Mouse (Mus musculus) heart, embryonic 11.5 days (tissue): ENCODE results near the gene Sumf1. TPM values are rescaled to one million over a fixed set of nuclear protein-coding genes. Genes with fewer than 3 reads are reported as not detected.

ENCODE experiments used
- ATAC-seq: fragments of 200-750 bp; cut with Nextera tagmentation; replicated peaks from 2 replicates; pipeline ENCODE4 v1.8.0; 2017; ENCODE audit warnings: moderate library complexity; ENCODE audit not compliant: insufficient number of reproducible peaks, low FRiP score, low TSS enrichment
- H3K27ac ChIP-seq: fragments of 300-500 bp; sonication (generic); 2 replicates; pipeline ENCODE4 v1.5.1; 2014; ENCODE audit warnings: mild to moderate bottlenecking, low read depth, low read length
- H3K27me3 ChIP-seq: fragments of 300-500 bp; sonication (generic); 2 replicates; pipeline ENCODE4 v1.6.1; 2014; ENCODE audit warnings: mild to moderate bottlenecking, low read length, mixed read lengths; ENCODE audit not compliant: control insufficient read depth, insufficient read depth
- H3K36me3 ChIP-seq: fragments of 300-500 bp; sonication (generic); 2 replicates; pipeline ENCODE4 v1.6.1; 2014; ENCODE audit warnings: mild to moderate bottlenecking, low read length, moderate library complexity, mixed read lengths; ENCODE audit not compliant: control insufficient read depth, insufficient read depth
- H3K4me1 ChIP-seq: fragments of 300-500 bp; sonication (generic); 2 replicates; pipeline ENCODE4 v1.6.1; 2014; ENCODE audit warnings: low read length; ENCODE audit not compliant: control insufficient read depth, insufficient read depth
- H3K4me2 ChIP-seq: fragments of 300-500 bp; sonication (generic); 2 replicates; pipeline ENCODE4 v1.6.1; 2014; ENCODE audit warnings: mild to moderate bottlenecking, moderate library complexity
- H3K4me3 ChIP-seq: fragments of 300-500 bp; sonication (generic); 2 replicates; pipeline ENCODE4 v1.5.1; 2014; ENCODE audit warnings: low read depth, low read length
- H3K9ac ChIP-seq: fragments of 300-500 bp; sonication (generic); 2 replicates; pipeline ENCODE4 v1.6.1; 2014; ENCODE audit warnings: mild to moderate bottlenecking, low read depth, low read length, moderate library complexity
- H3K9me3 ChIP-seq: fragments of 300-500 bp; sonication (generic); replicated peaks from 2 replicates; pipeline ENCODE4 v1.6.1; 2016; ENCODE audit warnings: low read length; ENCODE audit not compliant: control insufficient read depth
- WGBS: fragments of 180-500 bp; shearing (Covaris S2); extraction: QIAGEN DNeasy Blood & Tissue Kit; methylation state at CpG from one replicate; pipeline ENCODE4 v1.1.7; 2014; ENCODE audit not compliant: insufficient replicate concordance; 5-methylcytosine and 5-hydroxymethylcytosine counted together
- polyA plus RNA-seq: library from polyadenylated mRNA; unstranded; fragments of >200 nt; fragmentation: Nextera tagmentation; extraction: Ambion mirVana; gene quantifications from 2 replicates; pipeline ENCODE4 v1.2.1, GENCODE M21; 2014

Sumf1 gene
- polyA plus RNA-seq, 1 experiment from 2014 or later: 18.1 TPM

GRCm38 (mm10) chr6:108226230-108226629 lies 40.8 kb upstream of the Sumf1 start:
- Histone ChIP-seq H3K4me2 (no peak overlapping the region), H3K9me3 (no peaks in the 10 kb centered on the region), H3K4me3 (no peak overlapping the region), H3K36me3 (no peaks in the 10 kb centered on the region), H3K9ac (no peak overlapping the region), H3K4me1 (peaks cover 23% of the 10 kb centered on the region), H3K27me3 (no peaks in the 10 kb centered on the region), H3K27ac (no peak overlapping the region)
- ATAC-seq: no peak
- 72% methylated on average over 7 of the region's 7 CpGs for WGBS

GRCm38 (mm10) chr6:108225027-108225426 lies 39.6 kb upstream of the Sumf1 start:
- no peak for ATAC-seq
- H3K4me3 ChIP-seq: no peak overlapping the region
- no peaks in the 10 kb centered on the region for H3K36me3 ChIP-seq
- H3K9ac ChIP-seq: no peak overlapping the region
- no peaks in the 10 kb centered on the region for H3K9me3 ChIP-seq
- H3K27ac ChIP-seq: no peak overlapping the region
- WGBS: 87% methylated on average over 2 of the region's 2 CpGs
- no peak overlapping the region for H3K4me2 ChIP-seq
- H3K27me3 ChIP-seq: no peaks in the 10 kb centered on the region
- peaks cover 23% of the 10 kb centered on the region for H3K4me1 ChIP-seq

- ATAC-seq: no peak
Measured at GRCm38 (mm10) chr6:108224361-108224760, 39.0 kb upstream of the Sumf1 start.

GRCm38 (mm10) chr6:108222875-108223274 lies 37.5 kb upstream of the Sumf1 start:
- Histone ChIP-seq H3K27ac (no peak overlapping the region), H3K27me3 (no peaks in the 10 kb centered on the region)
- WGBS: 86% methylated on average over 5 of the region's 5 CpGs

More at GRCm38 (mm10) chr6:108224361-108224760, 39.0 kb upstream of the Sumf1 start:
- Histone ChIP-seq H3K36me3 (no peaks in the 10 kb centered on the region), H3K4me2 (no peak overlapping the region), H3K27me3 (no peaks in the 10 kb centered on the region), H3K4me3 (no peak overlapping the region), H3K27ac (no peak overlapping the region), H3K9me3 (no peaks in the 10 kb centered on the region), H3K9ac (no peak overlapping the region), H3K4me1 (peaks cover 23% of the 10 kb centered on the region)
- 88% methylated on average over 4 of the region's 4 CpGs for WGBS

GRCm38 (mm10) chr6:108222435-108222834 lies 37.1 kb upstream of the Sumf1 start:
- Histone ChIP-seq H3K9me3 (no peaks in the 10 kb centered on the region), H3K4me1 (peaks cover 21% of the 10 kb centered on the region), H3K9ac (no peak overlapping the region), H3K4me3 (no peak overlapping the region), H3K36me3 (no peaks in the 10 kb centered on the region), H3K27me3 (no peaks in the 10 kb centered on the region), H3K4me2 (no peak overlapping the region), H3K27ac (no peak overlapping the region)
- ATAC-seq: no peak
- WGBS: 68% methylated on average over 5 of the region's 5 CpGs

More at GRCm38 (mm10) chr6:108222875-108223274, 37.5 kb upstream of the Sumf1 start:
- H3K4me2 ChIP-seq: no peak overlapping the region
- peaks cover 23% of the 10 kb centered on the region for H3K4me1 ChIP-seq
- ATAC-seq: no peak
- no peaks in the 10 kb centered on the region for H3K9me3 ChIP-seq
- H3K9ac ChIP-seq: no peak overlapping the region
- H3K36me3 ChIP-seq: no peaks in the 10 kb centered on the region
- no peak overlapping the region for H3K4me3 ChIP-seq

DNA sequence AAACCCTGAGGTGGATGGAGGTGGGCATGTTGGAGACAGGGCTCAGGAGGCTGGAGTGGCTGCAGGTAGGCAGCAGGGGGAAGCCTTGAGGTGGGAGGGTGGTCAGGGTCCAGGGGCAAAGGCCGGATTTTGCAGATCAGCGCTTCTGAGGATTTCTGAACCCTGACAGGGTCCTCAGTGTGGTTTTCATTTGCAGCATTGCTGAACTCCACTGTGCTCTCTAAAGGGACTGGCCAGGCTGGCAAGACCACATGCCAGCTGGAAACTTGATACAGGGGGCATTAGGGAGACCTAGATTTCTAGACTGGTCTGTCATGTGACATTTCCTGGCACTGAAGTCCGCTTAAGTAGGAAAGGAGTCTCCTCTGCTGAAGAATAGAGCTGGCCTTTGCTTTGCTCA lies 32.6 kb upstream of the Sumf1 start:
- Histone ChIP-seq H3K9me3 (no peaks in the 10 kb centered on the region), H3K4me2 (no peak overlapping the region), H3K27me3 (no peaks in the 10 kb centered on the region), H3K4me1 (peaks cover 14% of the 10 kb centered on the region), H3K27ac (no peak overlapping the region), H3K36me3 (no peaks in the 10 kb centered on the region), H3K4me3 (no peak overlapping the region), H3K9ac (no peak overlapping the region)
- ATAC-seq: no peak
- WGBS: 79% methylated on average over 3 of the region's 3 CpGs

DNA sequence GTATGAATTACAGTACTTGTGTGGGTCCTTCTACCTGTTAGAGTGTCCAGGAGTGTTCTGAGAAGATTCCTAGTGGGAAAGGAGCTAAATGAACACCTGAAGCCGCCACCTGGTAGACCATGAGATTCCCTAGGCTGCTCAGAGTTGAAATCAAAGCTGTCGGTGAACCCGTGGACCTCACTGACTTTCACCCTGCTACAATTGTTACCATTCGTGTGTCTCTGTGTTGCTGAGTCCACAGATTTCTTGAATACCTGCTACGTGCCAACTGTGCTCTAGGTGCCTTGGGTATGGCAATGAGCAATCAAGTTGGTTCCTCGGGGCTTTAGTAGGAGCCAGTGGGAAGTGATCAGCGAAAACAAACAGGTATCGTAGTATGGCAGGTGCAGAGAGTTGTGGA lies 31.4 kb upstream of the Sumf1 start:
- WGBS: 94% methylated on average over 8 of the region's 8 CpGs
- Histone ChIP-seq H3K9me3 (no peaks in the 10 kb centered on the region), H3K4me3 (no peak overlapping the region), H3K4me1 (peaks cover 14% of the 10 kb centered on the region), H3K27ac (no peak overlapping the region), H3K36me3 (no peaks in the 10 kb centered on the region), H3K9ac (no peak overlapping the region), H3K4me2 (no peak overlapping the region), H3K27me3 (no peaks in the 10 kb centered on the region)
- no peak for ATAC-seq

DNA sequence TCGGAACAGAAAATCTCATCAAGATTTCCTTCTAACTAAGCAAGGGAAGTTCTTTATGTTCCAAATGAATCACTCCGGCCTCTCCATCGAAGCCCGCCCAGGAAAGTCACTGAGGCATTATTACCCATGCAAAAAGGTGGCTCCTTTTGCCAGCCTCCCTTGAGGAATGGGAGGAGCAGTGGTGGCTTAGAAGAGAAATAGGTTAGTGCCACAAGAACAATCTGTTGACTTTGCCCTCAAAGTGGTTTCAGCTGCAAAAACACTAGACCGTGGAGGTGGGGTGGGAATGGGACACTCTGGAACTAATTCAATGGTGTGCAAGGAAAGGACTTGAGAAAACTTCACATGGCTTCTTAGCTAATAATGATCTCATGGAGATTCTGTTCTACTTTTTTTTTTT lies 30.7 kb upstream of the Sumf1 start:
- WGBS: 83% methylated on average over 5 of the region's 5 CpGs
- Histone ChIP-seq H3K36me3 (no peaks in the 10 kb centered on the region), H3K4me3 (no peak overlapping the region), H3K4me1 (peaks cover 20% of the 10 kb centered on the region), H3K9ac (no peak overlapping the region), H3K27me3 (no peaks in the 10 kb centered on the region), H3K4me2 (peak overlapping the region; percentile 7; the same call in 1 of the 2 replicates), H3K27ac (no peak overlapping the region), H3K9me3 (no peaks in the 10 kb centered on the region)
- no peak for ATAC-seq

DNA sequence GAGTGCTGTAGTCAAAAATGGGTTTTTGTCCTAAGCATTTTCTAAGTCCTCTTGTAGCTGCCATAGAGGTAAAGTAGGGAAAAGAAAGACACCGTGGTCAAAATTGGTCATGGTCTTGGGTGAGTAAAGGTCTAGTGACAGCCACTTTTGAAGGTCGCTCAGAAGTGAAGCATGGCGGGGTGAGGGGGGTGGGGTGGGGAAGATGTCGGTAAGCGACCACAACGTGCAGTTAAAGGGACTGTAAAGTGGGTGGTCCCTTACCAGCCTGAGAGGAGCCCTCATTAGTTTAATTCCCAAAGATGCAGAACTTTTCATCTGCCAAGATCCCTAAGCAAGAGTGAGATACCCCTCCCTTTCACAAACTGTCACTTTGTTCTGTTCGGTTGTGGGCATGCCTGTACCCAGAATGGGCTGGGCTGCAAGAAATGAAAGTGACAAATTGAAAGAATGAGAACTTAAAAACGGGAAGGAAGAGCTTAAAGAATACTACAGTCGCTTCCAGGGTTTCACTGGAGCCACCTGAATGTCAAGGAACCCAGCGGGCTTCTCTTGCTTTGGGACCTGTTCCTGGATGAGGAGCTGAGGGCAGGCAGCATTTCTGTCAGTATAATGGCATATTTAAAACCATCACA lies 29.0 kb upstream of the Sumf1 start:
- 10% methylated on average over 10 of the region's 10 CpGs for WGBS
- H3K4me3 ChIP-seq: peak overlapping the region; percentile 76
- no peak overlapping the region for H3K27ac ChIP-seq
- peak overlapping the region; percentile 79 for H3K4me2 ChIP-seq
- H3K4me1 ChIP-seq: peaks cover 21% of the 10 kb centered on the region
- H3K27me3 ChIP-seq: no peaks in the 10 kb centered on the region
- H3K9me3 ChIP-seq: no peaks in the 10 kb centered on the region
- H3K9ac ChIP-seq: peak overlapping the region; percentile 80
- H3K36me3 ChIP-seq: no peaks in the 10 kb centered on the region
- no peak for ATAC-seq
